In genomic region chr2:54084737-54085429, GRCm38 (mm10) we compare ENCODE assay signal across 9 mouse cellular contexts. TPM values are rescaled to one million over a fixed set of nuclear protein-coding genes. Genes with fewer than 3 reads are reported as not detected.
A peak's percentile ranks its signal among the peaks of the same experiment; 100 is the strongest.
DNase-seq lines count a peak whose midpoint lies in the region; ATAC-seq and TF ChIP-seq lines count a peak whose summit lies in the region.
"Had no signal": no experiment of that assay in that cellular context is flagged by ENCODE, and none has a peak within 500 bp of the region (broad histone marks: within the 10 kb centered on the region; RNA-seq: fewer than 3 reads in every experiment).

No protein-coding gene starts in this region.

- intact Hi-C loops in heart, adult 2 months (cut with DNase I): loop anchor here (10.0 kb wide), 1 partner anchor 490 kb away; no protein-coding TSS in a partner anchor
- intact Hi-C loops in gastrocnemius, postnatal 36 days (cut with DNase I): loop anchor here (10.0 kb wide), 1 partner anchor 750 kb away; no protein-coding TSS in a partner anchor

- TF ChIP-seq EP300 in heart, adult 2 months (IDR thresholded peaks at IDR 0.05; ENCODE audit: insufficient read depth, low read depth, low read length): no peak
- TF ChIP-seq EP300 in heart, postnatal 0 days (IDR thresholded peaks at IDR 0.05; ENCODE audit: low read depth): no peak

- WGBS in heart, adult 2 months: 3% methylated on average over 51 of the region's 51 CpGs
- 6% methylated on average over 51 of the region's 51 CpGs for WGBS in spleen, adult 2 months
- 3% methylated on average over 51 of the region's 51 CpGs for WGBS in heart, postnatal 0 days
- 1% methylated on average over 51 of the region's 51 CpGs for WGBS in liver, embryonic 15.5 days (ENCODE audit: insufficient replicate concordance)

- TF ChIP-seq CTCF in heart, adult 2 months (IDR thresholded peaks at IDR 0.05): no peak
- TF ChIP-seq CTCF in spleen, adult 2 months (IDR thresholded peaks at IDR 0.05; ENCODE audit: extremely low read depth, insufficient read depth, insufficient read length, insufficient replicate concordance): no peak
- no peak for TF ChIP-seq CTCF in heart, postnatal 0 days (IDR thresholded peaks at IDR 0.05; ENCODE audit: low read depth)

- H3K9ac ChIP-seq in heart, adult 2 months (ENCODE audit: low read depth, low read length): no peak overlapping the region
- no peak overlapping the region for H3K9ac ChIP-seq in heart, postnatal 0 days (replicated peaks; ENCODE audit: low read depth, low read length)
- H3K9ac ChIP-seq in liver, embryonic 15.5 days: no peak overlapping the region

- no peak for TF ChIP-seq POLR2A in heart, adult 2 months (IDR thresholded peaks at IDR 0.05; ENCODE audit: insufficient read depth, low read depth, low read length)
- TF ChIP-seq POLR2A in spleen, adult 2 months (IDR thresholded peaks at IDR 0.05; ENCODE audit: low read depth, low read length): no peak

- peaks cover 6% of the 10 kb centered on the region for H3K27me3 ChIP-seq in heart, adult 2 months (ENCODE audit: control insufficient read depth, insufficient read depth, low read length)
- H3K27me3 ChIP-seq in spleen, adult 2 months (ENCODE audit: control insufficient read depth, insufficient read depth, low read length): peaks cover 8% of the 10 kb centered on the region; the same call in 1 of the 2 replicates
- peaks cover 34% of the 10 kb centered on the region for H3K27me3 ChIP-seq in heart, postnatal 0 days (ENCODE audit: control insufficient read depth, insufficient read depth, low read length)
- H3K27me3 ChIP-seq in liver, embryonic 15.5 days: peaks cover 25% of the 10 kb centered on the region

- H3K79me2 ChIP-seq in heart, adult 2 months (replicated peaks; ENCODE audit: control insufficient read depth, insufficient read depth, low read length): no peaks in the 10 kb centered on the region

- peak in 1 of 2 experiments; percentile 1 for DNase-seq in heart, adult 2 months
- DNase-seq in heart, adult 18-20 months: no peak
- no peak for DNase-seq in spleen, adult 2 months (ENCODE audit: low read depth in 1 of 2, low spot score in 2 of 2)
- DNase-seq in spleen, postnatal 36 days (ENCODE audit: low spot score in 2 of 2): no peak
- no peak for DNase-seq in heart, postnatal 0 days (ENCODE audit: low spot score)
- DNase-seq in testis, postnatal 10 days (ENCODE audit: low spot score): peak; percentile 43
- no peak for DNase-seq in gastrocnemius, postnatal 36 days

- peak overlapping the region; percentile 68 for H3K4me2 ChIP-seq in heart, postnatal 0 days (ENCODE audit: low read depth, low read length)
- H3K4me2 ChIP-seq in liver, embryonic 15.5 days: peak overlapping the region; percentile 63

- no peaks in the 10 kb centered on the region for H3K4me1 ChIP-seq in heart, adult 2 months (ENCODE audit: control insufficient read depth, insufficient read depth, low read length)
- peaks cover 7% of the 10 kb centered on the region; the same call in 1 of the 2 replicates for H3K4me1 ChIP-seq in spleen, adult 2 months (ENCODE audit: control insufficient read depth, insufficient read depth, insufficient read length)
- H3K4me1 ChIP-seq in heart, postnatal 0 days (ENCODE audit: control insufficient read depth, insufficient read depth): peaks cover 10% of the 10 kb centered on the region; the same call in 1 of the 2 replicates
- peaks cover 10% of the 10 kb centered on the region; the same call in 1 of the 2 replicates for H3K4me1 ChIP-seq in liver, embryonic 15.5 days (replicated peaks)

- no peaks in the 10 kb centered on the region for H3K9me3 ChIP-seq in heart, postnatal 0 days (replicated peaks; ENCODE audit: control insufficient read depth, low read length)
- no peaks in the 10 kb centered on the region for H3K9me3 ChIP-seq in liver, embryonic 15.5 days (replicated peaks)

- ATAC-seq in heart, postnatal 0 days (ENCODE audit: insufficient read depth, low read depth): peak; percentile 52; the same call in 1 of the 2 replicates
- ATAC-seq in liver, embryonic 15.5 days (ENCODE audit: insufficient read depth): peak; percentile 47

- no peaks in the 10 kb centered on the region for H3K36me3 ChIP-seq in heart, adult 2 months (ENCODE audit: control insufficient read depth, insufficient read depth, low read length)
- H3K36me3 ChIP-seq in spleen, adult 2 months (ENCODE audit: control insufficient read depth, insufficient read depth, low read length): no peaks in the 10 kb centered on the region
- no peaks in the 10 kb centered on the region for H3K36me3 ChIP-seq in heart, postnatal 0 days (replicated peaks; ENCODE audit: control insufficient read depth, insufficient read depth, low read length)
- H3K36me3 ChIP-seq in liver, embryonic 15.5 days (replicated peaks): no peaks in the 10 kb centered on the region
- H3K36me3 ChIP-seq: G1E had no signal

- no peak overlapping the region for H3K27ac ChIP-seq in heart, adult 2 months
- H3K27ac ChIP-seq in spleen, adult 2 months (ENCODE audit: insufficient read depth, low read length): no peak overlapping the region
- no peak overlapping the region for H3K27ac ChIP-seq in heart, postnatal 0 days (ENCODE audit: low read depth)
- no peak overlapping the region for H3K27ac ChIP-seq in liver, embryonic 15.5 days (replicated peaks)

- H3K4me3 ChIP-seq in heart, adult 2 months: peak overlapping the region; percentile 40
- peak overlapping the region; percentile 44; the same call in 1 of the 2 replicates for H3K4me3 ChIP-seq in spleen, adult 2 months (ENCODE audit: extremely low read depth, insufficient read depth, insufficient read length)
- peak overlapping the region; percentile 44 for H3K4me3 ChIP-seq in heart, postnatal 0 days (ENCODE audit: low read depth, low read length)
- H3K4me3 ChIP-seq in liver, embryonic 15.5 days (replicated peaks): peak overlapping the region; percentile 38

RNA-seq across cellular contexts. Expression of gene Rprm, which starts 0.5 kb away (rescaled TPM):
- total RNA-seq in heart, adult 2 months (2021): under 1 TPM in 1 of 2 experiments, not detected in 1; 0.20 TPM
- 0.29 and 0.41 TPM in 2 replicates for polyA plus RNA-seq in heart, adult 2 months (2012; rRNA removed)
- under 1 TPM in 1 of 2 experiments, not detected in 1; 0.42 TPM for total RNA-seq in heart, adult 18-20 months (2021)
- 0.34 and 0.72 TPM in 2 replicates for polyA plus RNA-seq in spleen, adult 2 months (2012; rRNA removed)
- 0.31 TPM in 1 of 2 replicates, not detected in the other for total RNA-seq in heart, postnatal 0 days (2014; rRNA removed; ENCODE audit: low replicate concordance)
- 0.49 and 0.56 TPM in 2 replicates for polyA plus RNA-seq in heart, postnatal 0 days (2015; fragmentation: Nextera tagmentation; extraction: Ambion mirVana)
- 0.08 and 0.15 TPM in 2 replicates for polyA plus RNA-seq in liver, embryonic 15.5 days (2015; fragmentation: Nextera tagmentation; extraction: Ambion mirVana)
- under 1 TPM in 1 of 2 experiments, not detected in 1; 0.17 TPM for total RNA-seq in gastrocnemius, postnatal 36 days (2021)
- total RNA-seq: G1E had no signal
- polyA plus RNA-seq: G1E had no signal
